Mouse (Mus musculus): ENCODE measurements around the gene Tbc1d12.

Gene Tbc1d12

GRCm38 (mm10) chr19:38914926-38915325, 78.5 kb downstream of the Tbc1d12 start:
- no peak for DNase-seq (ENCODE audit: low spot score in 2 of 2)

GRCm38 (mm10) chr19:38915677-38916076, 79.3 kb downstream of the Tbc1d12 start:
- peak; percentile 32 to 71 for DNase-seq (ENCODE audit: low spot score in 2 of 2)

GRCm38 (mm10) chr19:38928481-38929158, 92.2 kb downstream of the Tbc1d12 start:
- no peak for DNase-seq (ENCODE audit: low spot score in 2 of 2)

GRCm38 (mm10) chr19:38929471-38930251, 93.3 kb downstream of the Tbc1d12 start:
- DNase-seq (ENCODE audit: low spot score in 2 of 2): no peak

GRCm38 (mm10) chr19:38930252-38930787, 93.9 kb downstream of the Tbc1d12 start:
- peak in 1 of 2 experiments; percentile 13 for DNase-seq (ENCODE audit: low spot score in 2 of 2)

- peak; percentile 89 to 97 for DNase-seq (ENCODE audit: low spot score in 2 of 2)
Measured at GRCm38 (mm10) chr19:38930788-38931565, 94.6 kb downstream of the Tbc1d12 start, which contains the start of gene Hells. TSS of gene Hells (plus strand) at chr19:38930915.

- no peak for DNase-seq (ENCODE audit: low spot score in 2 of 2)
Measured at GRCm38 (mm10) chr19:38931566-38931890, 95.1 kb downstream of the Tbc1d12 start.

GRCm38 (mm10) chr19:38944590-38945307, 108.4 kb downstream of the Tbc1d12 start:
- no peak for DNase-seq (ENCODE audit: low spot score in 2 of 2)

Measured in spleen, postnatal 4 days (tissue).